Mouse (Mus musculus) C2C12 (cell line): ENCODE data around the gene Polr2j.

Source experiments
- CEBPB ChIP-seq: IDR thresholded peaks from one replicate; pipeline ENCODE4 v1.6.1; 2011; ENCODE audit warnings: low read depth, mild to moderate bottlenecking, control low read depth, moderate library complexity
- CTCF ChIP-seq: IDR thresholded peaks from one replicate; pipeline ENCODE4 v1.5.1; 2011; ENCODE audit not compliant: control insufficient read depth, insufficient read depth, insufficient read length
- FOSL1 ChIP-seq: IDR thresholded peaks from one replicate; pipeline ENCODE4 v1.8.0; 2011; ENCODE audit warnings: mild to moderate bottlenecking, low read length; ENCODE audit not compliant: poor library complexity, insufficient read depth, severe bottlenecking
- MAX ChIP-seq: IDR thresholded peaks from one replicate; pipeline ENCODE4 v1.6.1; 2011; ENCODE audit warnings: mild to moderate bottlenecking, control low read depth
- MYOD1 ChIP-seq: IDR thresholded peaks from one replicate; pipeline ENCODE4 v1.6.1; 2011; ENCODE audit warnings: low read depth; ENCODE audit not compliant: control insufficient read depth, insufficient read length

DNA sequence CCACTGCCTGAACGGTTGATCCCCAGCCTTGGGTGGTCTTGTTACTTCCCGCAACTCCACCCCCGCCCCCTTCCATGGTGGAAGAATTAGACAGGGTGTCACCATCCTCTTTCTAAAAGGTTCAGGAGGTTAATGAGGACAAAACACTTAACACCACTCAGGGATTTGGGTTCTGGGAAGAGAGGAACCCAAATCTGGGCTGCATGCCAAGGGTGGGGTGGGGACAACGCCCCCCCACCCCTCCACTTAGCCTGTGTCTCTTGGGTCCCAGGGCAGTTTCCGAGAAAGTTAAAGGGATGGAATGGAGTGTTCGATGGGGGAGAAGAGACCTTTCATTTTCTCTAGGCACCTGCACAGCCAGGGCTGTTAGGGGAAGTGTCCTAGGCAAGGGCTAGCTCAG is 43.4 kb upstream of the Polr2j start:
- no peak for TF ChIP-seq CTCF
- TF ChIP-seq FOSL1, result no peak
- no peak for TF ChIP-seq MAX
- no peak for TF ChIP-seq CEBPB
- TF ChIP-seq MYOD1, result no peak
